Mouse (Mus musculus): ENCODE data around the gene E2f2.

The E2f2 gene

GRCm38 (mm10) chr4:136144927-136145292, 27.3 kb upstream of the E2f2 start:
- no peak for DNase-seq (ENCODE audit: extremely low read depth, low read depth)

DNA sequence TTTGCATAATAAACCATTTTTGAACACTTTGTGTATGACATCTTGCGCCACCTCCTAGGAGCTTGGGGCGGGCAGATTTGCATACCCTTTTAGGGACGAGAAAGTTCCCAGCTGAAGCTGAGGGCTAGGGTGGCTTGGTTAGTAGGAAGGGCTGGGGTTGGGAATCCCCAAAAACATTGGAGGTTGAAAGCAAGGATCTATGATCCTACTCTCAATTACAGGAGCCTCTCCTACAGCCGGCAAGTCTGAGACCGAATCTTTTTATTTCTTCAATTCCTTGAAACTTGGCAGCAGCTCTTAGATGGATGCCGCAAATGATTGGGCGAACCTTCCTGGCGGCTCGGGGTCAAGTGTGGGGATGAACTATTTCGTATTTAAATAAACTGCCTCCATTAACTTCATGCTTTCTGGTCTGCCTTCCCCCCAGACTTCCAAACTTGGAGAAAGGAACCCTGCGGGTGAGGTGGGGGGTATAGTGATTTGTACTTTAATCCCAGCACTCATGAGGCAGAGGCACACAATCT, 26.8 kb upstream of the E2f2 start:
- DNase-seq (ENCODE audit: extremely low read depth, low read depth): no peak

- no peak for DNase-seq (ENCODE audit: extremely low read depth, low read depth)
Measured at GRCm38 (mm10) chr4:136145991-136146711, 26.0 kb upstream of the E2f2 start.

DNA sequence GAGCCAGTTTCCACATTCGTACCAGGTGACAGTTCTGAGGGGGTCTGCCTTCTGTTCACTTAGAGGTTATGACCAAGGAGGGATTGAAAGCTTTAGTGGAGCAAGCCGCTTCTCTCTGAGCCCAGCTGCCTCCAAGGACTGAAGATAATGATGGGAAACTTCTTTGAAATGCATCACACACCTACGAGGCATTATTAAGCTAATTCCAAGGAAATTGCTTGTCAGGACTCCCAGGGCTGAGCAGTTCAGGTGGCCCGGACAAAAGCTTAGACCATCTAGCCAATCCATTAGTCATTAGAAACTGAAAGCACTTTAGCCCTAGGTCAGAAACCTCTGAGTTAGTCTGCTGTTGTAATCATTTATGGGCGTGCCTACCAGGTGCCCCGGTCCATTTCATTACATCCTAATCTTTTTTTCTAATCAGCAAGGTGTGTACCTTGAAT, 25.5 kb upstream of the E2f2 start:
- DNase-seq (ENCODE audit: extremely low read depth, low read depth): no peak

- DNase-seq (ENCODE audit: extremely low read depth, low read depth): no peak
Measured at GRCm38 (mm10) chr4:136147436-136148135, 24.6 kb upstream of the E2f2 start.

- DNase-seq (ENCODE audit: extremely low read depth, low read depth): no peak
Measured at GRCm38 (mm10) chr4:136148342-136149044, 23.7 kb upstream of the E2f2 start.

DNA sequence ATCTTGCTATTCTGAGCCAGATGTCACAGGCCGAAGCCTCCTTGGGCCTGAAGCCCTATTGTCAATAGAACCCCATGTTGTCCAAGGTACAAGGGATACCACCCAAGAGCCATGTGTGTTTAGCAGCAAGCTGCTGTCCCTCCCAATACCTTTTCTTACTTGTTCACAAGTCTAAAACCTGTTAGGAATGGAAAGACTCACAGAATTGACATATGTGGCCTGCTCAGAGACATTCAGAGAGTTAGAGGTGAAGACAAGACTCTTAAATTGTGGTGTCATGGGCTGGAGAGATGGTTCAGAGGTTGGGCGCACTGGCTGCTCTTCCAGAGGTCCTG, 23.2 kb upstream of the E2f2 start:
- no peak for DNase-seq (ENCODE audit: extremely low read depth, low read depth)

- DNase-seq (ENCODE audit: extremely low read depth, low read depth): no peak
Measured at GRCm38 (mm10) chr4:136149734-136150133, 22.5 kb upstream of the E2f2 start.

GRCm38 (mm10) chr4:136150596-136150995, 21.6 kb upstream of the E2f2 start:
- DNase-seq (ENCODE audit: extremely low read depth, low read depth): no peak

DNA sequence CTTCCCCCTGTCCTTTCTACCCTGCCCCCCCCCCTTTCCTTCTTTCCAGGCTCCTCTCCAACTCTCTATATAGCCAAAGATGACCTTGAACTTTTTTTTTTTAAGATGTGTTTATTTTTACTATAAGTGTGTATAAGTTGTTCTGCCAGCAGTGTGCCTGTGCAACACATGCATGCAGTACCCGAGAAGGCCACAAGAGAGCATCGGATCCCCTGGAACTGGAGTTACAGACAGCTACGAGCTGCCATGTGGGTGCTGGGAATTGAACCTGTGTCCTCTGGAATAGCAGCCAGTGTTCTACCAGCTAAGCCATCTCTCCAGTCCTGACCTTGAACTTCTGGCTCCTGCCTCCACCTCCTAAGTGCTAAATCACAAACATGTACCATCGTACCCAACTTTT, 19.4 kb upstream of the E2f2 start:
- no peak for DNase-seq (ENCODE audit: extremely low read depth, low read depth)

DNA sequence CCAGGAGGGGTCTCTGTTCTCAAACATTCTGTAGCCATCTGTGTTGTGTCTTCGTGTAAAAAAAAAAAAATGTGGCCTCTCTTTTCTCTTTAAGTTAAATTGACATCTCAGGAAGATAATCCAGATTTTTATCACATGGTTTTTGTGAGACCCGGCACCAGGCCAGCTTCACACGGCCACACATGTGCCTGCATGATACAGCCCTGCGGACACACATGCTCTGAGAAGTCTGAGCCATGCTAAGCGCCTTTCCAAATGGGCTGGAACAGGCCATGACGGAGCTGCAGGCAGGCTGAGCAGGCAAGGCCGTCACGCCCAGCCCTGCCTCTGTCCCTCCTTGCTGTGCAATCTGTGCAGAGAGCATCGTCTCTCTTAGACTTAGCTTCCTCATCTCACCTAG, 17.7 kb upstream of the E2f2 start:
- no peak for DNase-seq (ENCODE audit: extremely low read depth, low read depth)

GRCm38 (mm10) chr4:136158498-136158897, 13.7 kb upstream of the E2f2 start:
- DNase-seq (ENCODE audit: extremely low read depth, low read depth): no peak

GRCm38 (mm10) chr4:136159802-136160397, 12.3 kb upstream of the E2f2 start:
- no peak for DNase-seq (ENCODE audit: extremely low read depth, low read depth)

- DNase-seq (ENCODE audit: extremely low read depth, low read depth): no peak
Measured at GRCm38 (mm10) chr4:136163448-136163847, 8.7 kb upstream of the E2f2 start.

DNA sequence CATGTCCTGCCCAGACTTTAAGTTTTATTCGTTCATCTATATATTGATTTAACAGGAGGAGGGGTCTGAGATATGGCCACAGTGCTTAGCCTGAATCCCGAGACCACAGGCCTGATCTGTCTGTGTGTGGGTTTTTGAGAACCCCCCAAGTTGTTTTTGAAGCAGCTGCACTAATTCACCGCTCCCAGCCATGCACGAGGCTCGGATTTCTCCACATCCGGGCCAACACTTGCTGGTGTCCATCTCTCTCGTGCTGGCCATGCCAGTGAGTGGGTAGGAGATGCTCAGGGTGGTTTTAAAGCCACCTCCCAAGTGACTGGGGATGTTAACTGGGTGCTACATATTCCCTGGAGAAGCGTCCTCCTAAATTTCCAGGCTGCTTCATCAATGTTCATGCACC, 7.2 kb upstream of the E2f2 start:
- DNase-seq (ENCODE audit: extremely low read depth, low read depth): no peak

DNA sequence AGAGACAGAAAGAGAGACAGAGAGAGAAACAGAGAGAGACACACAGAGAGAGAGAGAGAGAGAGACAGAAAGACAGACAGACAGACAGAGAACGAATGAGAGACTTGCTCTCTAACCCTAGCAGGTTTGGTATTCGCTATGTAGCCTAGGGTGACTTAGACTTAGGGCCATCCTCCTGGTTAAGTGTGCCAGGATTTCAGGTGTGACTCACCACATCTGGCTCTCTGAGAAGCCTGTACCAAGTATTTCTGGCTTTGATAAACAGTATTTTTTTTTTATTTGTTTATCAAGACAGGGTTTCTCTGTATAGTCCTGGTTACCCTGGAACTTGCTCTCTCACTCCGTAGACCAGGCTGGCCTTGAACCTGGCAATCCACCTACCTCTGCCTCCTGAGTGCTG, 4.5 kb upstream of the E2f2 start:
- DNase-seq (ENCODE audit: extremely low read depth, low read depth): no peak

GRCm38 (mm10) chr4:136170401-136170800, 1.8 kb upstream of the E2f2 start:
- no peak for DNase-seq (ENCODE audit: extremely low read depth, low read depth)

DNA sequence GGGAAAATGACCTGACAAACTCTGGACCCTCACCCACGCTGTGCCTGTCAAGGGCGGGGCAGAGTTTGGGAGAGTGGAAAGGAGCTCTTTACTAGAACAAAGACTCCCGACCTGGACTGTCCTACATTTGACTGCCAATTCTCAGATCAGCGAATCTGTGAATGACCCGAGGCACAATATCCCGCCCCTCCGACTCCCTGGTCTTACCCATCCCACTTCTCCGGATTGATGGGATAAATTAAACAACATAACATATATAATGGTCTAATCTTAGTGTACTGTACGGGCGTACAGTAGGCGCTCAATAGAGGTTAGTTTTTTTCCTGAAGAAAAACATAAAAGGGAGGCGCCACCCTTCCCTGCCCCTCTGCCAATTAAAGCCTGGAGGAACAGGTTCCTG, 739 bp upstream of the E2f2 start:
- DNase-seq (ENCODE audit: extremely low read depth, low read depth): no peak

GRCm38 (mm10) chr4:136172542-136173209, 482 bp downstream of the E2f2 start:
- DNase-seq (ENCODE audit: extremely low read depth, low read depth): no peak

DNA sequence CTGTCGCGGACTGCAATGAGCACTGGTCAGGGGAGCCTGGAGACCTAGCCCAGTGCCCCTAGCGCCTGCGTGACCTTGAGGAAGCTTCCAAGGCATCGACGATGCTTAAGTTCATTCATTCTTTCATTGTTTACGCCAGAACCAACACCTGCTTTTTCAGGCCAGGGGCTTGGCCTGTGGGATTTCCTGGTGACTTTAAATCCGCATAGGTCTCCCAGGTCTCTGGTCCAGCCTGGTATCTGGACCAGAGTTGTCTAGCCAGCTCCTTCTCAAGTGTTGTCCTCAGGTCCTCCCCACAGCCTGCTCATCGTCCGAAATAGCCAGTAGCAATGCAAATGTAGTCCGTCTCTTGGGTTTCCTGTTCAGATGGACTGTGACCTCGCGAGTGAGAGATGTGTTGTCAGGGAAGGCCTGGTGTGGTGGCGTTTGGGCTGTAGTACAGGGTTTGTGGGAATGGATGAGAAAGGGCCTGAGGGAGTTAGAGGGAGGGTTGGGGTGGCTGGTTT, 1.1 kb downstream of the E2f2 start:
- no peak for DNase-seq (ENCODE audit: extremely low read depth, low read depth)

Data from MEL-GATA-1-ER (cell line).